Mouse (Mus musculus): ENCODE results near the gene Icam2. TPM values are rescaled to one million over a fixed set of nuclear protein-coding genes. Genes with fewer than 3 reads are reported as not detected.
A peak's percentile ranks its signal among the peaks of the same experiment; 100 is the strongest.

The Icam2 gene
- total RNA-seq, 2 experiments from 2014 or later: 13.3 to 18.6 TPM

DNA sequence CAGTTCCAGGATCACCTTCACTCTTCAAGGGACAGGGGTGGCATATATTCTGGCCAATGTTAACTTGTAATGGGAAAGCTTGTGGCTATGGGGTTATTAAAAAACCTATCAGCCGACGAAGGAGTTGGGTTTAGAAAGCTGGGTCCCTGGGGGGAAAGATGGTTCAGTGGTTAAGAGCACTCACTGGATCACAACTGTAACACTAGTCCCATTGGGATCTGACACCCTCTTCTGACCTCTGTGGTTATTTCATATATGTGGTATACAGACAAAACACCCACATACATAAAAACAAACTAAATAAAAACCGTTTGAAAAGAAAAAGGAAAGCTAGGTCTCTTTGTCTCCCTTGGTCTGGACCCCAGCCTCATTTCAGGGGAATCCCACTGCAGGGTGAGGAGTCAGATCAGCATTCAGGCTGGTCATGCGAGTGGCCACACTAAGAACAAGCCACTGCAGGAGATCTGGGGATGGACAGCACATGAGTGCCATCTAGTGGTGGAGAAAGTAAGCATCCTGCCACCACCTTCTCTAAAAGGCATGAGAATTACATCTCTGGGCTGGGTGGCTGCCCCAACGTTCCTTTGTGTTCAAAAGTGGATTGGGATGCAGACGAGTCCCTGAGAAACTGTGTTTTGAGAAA, 3.8 kb upstream of the Icam2 start:
- peak; percentile 63 for DNase-seq

- no peak for DNase-seq
Measured at GRCm38 (mm10) chr11:106390757-106391156, 2.9 kb upstream of the Icam2 start.

- DNase-seq: no peak
Measured at GRCm38 (mm10) chr11:106389611-106390010, 1.7 kb upstream of the Icam2 start.

GRCm38 (mm10) chr11:106387020-106387419, 855 bp downstream of the Icam2 start:
- no peak for DNase-seq

- no peak for DNase-seq
Measured at GRCm38 (mm10) chr11:106386409-106386808, 1.5 kb downstream of the Icam2 start.

DNA sequence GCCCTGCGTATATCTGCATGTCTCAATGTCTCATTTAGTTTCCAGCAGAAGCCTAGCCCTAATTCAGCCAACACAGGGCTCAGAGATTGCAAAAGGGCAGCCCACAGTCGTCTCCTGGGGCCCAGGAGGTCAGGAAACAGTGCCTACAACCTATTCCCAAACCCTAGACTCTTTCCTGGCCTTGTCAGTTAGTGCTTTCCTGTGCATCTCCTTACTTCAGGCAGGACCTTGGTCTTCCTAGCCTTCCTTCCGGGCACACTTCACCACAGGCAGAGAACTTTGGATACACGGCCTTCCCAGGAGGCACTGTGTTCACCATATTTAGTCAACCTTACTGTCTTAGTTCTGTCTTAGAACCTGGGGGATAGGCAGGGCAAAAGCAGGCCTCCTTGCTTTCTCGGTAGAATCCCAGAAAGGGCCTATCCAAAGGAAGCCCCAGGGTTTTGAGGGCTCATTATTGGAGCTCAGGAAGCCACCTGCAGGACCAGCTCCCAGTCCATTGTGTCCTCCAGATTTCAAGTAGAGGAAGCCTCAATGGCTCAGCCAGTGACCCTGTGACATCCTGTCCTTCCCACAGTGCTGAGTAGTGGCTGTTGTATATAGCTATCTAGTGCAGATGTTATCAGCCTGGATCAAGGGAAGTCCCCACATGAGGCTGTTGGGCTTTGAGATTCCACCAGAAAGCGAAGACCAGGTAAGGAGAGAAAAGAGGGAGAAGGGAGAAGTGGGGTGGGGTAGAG, 4.7 kb downstream of the Icam2 start:
- no peak for DNase-seq

GRCm38 (mm10) chr11:106382424-106382823, 5.5 kb downstream of the Icam2 start:
- DNase-seq: no peak

GRCm38 (mm10) chr11:106381883-106382282, 6.0 kb downstream of the Icam2 start:
- DNase-seq: no peak

DNA sequence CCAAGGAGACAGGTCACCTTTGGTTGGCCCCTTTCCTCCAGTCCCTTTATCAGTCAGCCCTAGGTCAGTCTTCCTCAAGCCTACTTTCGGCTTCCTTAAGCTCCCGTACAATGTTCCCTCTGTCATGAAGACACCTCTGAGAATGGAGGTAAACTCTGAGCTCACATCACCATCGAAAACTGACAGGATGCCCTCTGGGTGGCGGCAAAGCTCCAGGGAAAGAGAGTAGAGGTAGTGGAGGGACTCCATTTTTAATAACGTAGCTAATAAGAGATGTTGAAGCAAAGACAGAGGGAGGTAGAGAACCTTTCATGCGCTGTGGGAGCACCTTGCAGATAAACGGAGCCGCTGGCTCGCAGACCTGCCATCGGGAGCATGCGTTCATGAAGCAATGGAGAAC, 6.9 kb downstream of the Icam2 start:
- DNase-seq: no peak

- DNase-seq: no peak
Measured at GRCm38 (mm10) chr11:106374979-106375378, 12.9 kb downstream of the Icam2 start.

GRCm38 (mm10) chr11:106374559-106374958, 13.3 kb downstream of the Icam2 start:
- no peak for DNase-seq

DNA sequence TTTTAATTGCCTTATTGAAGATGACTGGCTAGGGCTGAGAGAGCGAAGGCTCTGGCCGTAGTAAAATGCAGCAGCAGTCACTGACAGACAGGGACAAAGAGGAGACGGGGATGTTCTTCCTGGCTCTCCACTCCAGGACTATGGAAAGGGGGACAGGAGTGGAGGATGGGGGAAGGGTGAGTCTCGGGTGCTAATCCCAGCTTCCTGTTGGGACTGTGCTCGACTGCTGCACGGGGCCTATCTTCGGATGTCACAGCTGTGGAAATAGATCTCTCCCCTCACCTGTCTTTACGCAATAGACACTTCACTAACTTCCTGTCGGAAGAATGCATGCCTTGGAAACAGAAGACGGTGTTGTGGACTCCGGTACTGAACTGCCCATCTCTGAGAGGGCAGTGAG, 13.9 kb downstream of the Icam2 start:
- DNase-seq: no peak

- DNase-seq: peak; percentile 91
Measured at GRCm38 (mm10) chr11:106366316-106366715, 21.6 kb downstream of the Icam2 start.

DNA sequence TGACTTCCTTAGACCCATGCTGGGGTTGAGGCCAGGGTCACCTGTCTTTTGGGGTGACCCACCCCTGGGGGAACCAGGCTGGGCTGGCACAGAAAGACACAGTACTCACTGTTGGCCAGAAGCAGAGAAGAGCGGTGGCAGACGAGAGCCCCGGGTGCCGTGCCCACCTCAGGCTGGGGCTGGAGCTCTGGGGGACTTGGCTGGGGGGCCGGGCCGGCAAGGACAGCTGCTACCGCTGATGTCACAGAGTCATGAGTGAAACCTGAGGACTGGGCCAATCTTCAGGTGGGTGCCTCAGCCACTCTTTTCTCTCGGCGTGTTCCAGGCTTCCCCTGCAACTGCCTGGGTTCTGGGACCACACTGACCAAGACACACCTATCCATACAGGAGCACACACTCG, 22.5 kb downstream of the Icam2 start, which contains the start of gene Prr29:
Prr29 (plus strand) TSS at position 107 of the 400 bp plus-strand sequence.
- peak; percentile 50 for DNase-seq

DNA sequence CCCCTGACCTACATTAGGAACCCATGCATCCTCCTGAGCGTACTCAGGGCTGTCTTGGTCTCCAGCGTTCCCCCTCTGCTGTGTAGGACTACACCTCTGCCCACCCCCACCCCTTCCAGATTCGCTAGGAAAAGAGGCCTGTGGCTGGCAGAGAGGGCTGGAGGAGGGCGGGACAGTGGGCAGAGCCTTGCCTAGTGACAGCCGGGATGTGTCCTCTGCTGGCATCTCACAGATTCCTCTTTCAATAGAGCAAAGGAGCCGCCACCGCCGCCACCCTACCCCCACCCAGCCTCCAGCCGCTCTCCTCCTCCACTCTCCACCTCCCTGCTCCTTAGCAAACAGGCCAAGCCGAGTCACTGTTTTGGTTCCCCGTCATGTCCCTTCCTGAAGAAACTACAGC, 23.2 kb downstream of the Icam2 start:
- peak; percentile 58 for DNase-seq

- DNase-seq: no peak
Measured at GRCm38 (mm10) chr11:106359350-106359749, 28.5 kb downstream of the Icam2 start.

- peak; percentile 48 for DNase-seq
Measured at GRCm38 (mm10) chr11:106355382-106356128, 32.3 kb downstream of the Icam2 start.

- DNase-seq: no peak
Measured at GRCm38 (mm10) chr11:106354181-106354580, 33.7 kb downstream of the Icam2 start.

DNA sequence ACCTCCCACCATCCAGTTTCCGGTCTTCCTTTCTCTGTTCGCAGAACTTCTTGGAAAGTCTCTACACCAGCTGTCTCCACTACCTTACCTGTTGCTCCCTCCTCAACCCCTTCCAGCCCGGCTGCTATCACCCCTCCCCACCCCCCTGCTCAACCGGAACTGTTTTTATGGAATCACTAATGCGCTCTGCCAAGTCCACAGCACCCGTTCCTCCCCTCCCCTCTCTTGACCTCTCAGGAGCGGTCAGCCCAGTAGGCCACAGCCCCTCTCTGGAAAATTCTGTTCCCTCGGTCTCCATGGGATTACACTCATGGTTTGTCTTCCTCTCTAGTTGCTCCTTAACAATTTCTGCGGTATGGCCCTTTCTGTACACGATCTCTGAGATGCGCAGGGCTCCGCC, 34.7 kb downstream of the Icam2 start, which contains the start of gene Scn4a:
Scn4a (minus strand) TSS at position 101 of the 400 bp plus-strand sequence.
- no peak for DNase-seq

- DNase-seq: no peak
Measured at GRCm38 (mm10) chr11:106351941-106352340, 35.9 kb downstream of the Icam2 start.

DNA sequence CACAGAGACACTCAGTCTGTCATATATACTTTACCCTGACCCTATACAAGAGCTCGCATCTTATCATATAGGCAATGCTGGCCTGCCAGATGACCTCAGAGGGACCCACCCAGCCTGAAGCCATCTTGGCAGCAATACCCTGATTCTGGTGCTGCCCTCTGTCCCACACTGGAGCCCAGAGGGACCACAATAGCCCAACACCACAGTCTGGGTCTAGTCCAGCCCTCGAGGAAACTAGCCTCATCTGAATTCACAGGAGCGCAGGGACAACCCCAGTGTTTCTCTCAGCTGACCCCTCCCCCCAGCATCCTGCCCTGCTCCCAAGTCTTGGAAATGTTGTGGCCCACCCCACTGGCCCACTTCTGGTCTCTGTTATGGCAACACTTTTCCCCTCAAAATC, 36.6 kb downstream of the Icam2 start:
- no peak for DNase-seq

- peak; percentile 52 for DNase-seq
Measured at GRCm38 (mm10) chr11:106350853-106351252, 37.0 kb downstream of the Icam2 start.

- DNase-seq: no peak
Measured at GRCm38 (mm10) chr11:106349772-106350171, 38.1 kb downstream of the Icam2 start.
